Mouse (Mus musculus) c-Kit-positive CD71-positive TER-119-positive erythroid progenitor cells, embryonic 14.5 days (primary cell): ENCODE data around the gene Fbxl19.
"Not testable (repeated sequence)": the region's sequence is repeated elsewhere in the genome, so short reads cannot be mapped to it uniquely, and the experiment has no call there.

Source experiments
- DNase-seq: peaks from one replicate; pipeline ENCODE4 v3.0.0-alpha.2; 2013; ENCODE audit warnings: low spot score

The Fbxl19 gene

DNA sequence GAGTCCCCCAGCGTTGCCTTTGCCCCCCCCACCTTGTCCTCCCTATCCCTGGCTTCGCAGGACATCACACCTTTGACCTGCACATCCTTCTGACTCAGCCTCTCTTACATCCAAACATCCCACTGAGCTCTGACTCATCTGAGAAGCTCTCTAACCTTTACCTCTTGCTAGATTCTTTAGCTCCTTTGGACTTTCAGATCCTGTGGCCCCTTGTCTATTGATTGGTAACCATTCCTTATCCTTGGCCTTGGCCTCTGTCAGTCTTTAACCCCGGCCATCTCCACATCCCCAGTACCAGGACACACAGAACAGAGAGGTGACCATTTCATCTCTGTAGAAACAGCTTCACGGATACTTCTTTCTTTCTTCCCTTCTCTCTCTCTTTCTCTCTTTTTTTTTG is 14.2 kb upstream of the Fbxl19 start:
- no peak for DNase-seq

DNA sequence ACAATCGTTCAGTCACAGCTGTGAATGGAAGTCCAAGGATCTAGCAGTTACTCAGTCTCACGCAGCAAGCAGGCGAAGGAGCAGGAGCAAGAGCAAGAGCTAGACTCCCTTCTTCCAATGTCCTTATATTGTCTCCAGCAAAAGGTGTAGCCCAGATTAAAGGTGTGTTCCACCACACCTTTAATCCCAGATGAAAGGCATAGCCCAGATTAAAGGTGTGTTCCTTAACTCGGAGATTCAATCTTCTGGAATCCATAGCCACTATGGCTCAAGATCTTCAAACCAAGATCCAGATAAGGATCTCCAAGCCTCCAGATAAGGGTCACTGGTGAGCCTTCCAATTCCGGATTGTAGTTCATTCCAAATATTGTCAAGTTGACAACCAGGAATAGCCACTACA is 12.3 kb upstream of the Fbxl19 start, which contains the start of gene Ctf2:
Gene Ctf2 (minus strand): TSS at position 101 of the 400 bp plus-strand sequence.
- DNase-seq: not testable (repeated sequence)

DNA sequence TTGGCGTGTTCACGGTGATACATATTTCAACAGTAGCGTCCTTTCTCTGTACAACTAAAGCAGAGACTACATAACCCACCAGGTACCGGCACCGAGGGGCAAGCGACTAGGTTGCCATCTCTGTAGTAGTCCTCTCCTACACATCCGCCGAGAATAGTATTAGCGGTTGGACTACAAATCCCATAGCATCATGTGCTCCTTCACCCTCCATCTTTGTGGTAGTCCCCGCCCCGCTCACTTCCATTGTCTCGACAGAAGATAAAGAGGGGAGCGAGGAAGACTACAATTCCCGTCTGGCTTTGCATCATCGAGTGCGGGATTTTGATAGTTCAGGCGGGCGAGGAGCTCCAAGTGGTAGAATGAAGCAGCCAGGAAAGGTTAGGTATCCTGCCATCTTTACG is 908 bp downstream of the Fbxl19 start:
- DNase-seq: peak; percentile 88

DNA sequence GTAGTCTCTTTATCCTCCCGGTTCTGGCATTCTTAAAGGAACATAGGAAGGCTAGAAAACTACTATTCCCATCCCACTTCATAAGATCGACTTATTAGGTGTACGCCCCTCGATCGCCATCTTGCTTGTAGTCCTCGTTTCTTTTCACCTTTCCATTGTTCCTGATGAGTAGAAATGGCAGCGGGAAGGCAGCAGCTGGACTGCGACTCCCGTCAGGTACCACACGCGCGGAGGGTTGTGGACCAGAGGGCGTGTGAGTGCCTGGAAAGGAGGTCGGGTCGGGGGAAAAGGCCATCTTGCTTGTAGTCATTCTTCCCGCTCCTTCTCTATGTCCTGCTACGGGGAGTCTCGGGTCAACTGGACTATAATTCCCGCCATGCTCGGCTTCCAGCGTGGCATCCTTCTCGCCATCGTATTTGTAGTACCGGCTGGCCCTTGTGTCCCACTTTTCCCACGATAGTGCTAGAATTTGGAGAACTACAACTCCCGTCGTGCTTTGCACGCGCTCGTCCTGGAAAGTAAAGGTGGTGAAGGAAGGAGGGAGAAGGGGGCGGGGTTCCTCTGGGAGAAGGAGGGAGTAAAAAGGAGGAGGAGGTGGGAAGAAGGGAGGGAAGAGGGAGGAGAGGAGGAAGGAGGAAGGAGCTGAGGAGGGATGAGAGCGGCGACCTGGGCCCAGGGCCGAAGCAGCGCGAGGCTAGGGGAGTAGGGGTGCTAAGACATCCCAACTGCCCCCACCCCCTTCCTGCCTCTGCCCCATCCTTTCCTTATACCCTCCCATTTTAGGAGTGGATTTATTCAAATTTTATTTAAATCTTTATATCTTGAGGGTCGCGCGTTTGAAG is 1.5 kb downstream of the Fbxl19 start:
- DNase-seq: peak; percentile 69

DNA sequence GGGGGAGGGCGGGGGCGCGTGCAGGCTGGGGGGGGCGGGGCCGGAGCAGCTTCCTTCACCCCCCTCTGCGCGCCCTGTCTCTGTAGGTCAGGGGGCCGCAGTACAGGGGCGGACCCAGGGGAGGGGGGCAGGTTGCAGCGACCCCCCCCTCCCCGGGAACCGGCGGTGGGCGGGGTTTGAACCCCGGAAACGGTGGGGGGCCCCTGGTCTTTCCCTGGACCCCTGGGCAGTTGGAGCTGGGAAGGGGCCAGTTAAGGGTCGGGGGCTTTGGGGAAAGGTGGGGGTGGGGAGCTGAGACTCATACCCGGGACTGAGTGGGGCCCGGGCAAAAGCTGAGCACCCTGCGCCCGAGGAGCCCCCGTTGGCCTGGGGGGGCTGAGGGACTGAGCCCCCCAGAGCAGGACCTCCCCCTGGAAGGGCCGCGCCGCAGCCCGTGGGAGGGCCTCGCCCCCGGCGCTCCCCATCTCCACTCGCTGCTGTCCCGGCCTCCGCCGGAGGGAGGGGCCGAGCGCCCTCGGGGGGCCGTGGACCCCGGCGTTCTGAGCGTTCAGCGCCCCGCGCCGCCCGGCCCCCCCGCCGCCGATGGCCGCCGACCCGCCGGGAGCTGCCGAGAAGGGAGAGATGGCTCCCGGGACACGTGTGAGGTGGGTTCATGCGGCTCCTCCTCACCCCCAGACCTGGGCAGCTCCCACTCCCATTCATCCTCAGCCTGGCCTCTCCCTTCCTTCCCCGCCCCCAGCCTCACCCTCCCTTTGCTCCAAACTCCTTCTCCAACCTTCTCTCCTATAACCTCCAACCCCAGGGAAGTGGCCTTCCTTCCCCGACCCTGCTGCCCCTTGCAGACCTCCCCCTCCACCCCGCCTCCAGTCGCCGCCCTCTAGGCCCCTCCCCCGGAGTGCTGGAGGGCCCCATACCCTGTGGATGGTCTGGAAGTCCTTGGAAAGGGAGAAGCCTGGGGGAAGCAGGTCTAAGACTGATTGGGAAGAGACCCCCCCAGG is 2.5 kb downstream of the Fbxl19 start:
- DNase-seq: no peak

DNA sequence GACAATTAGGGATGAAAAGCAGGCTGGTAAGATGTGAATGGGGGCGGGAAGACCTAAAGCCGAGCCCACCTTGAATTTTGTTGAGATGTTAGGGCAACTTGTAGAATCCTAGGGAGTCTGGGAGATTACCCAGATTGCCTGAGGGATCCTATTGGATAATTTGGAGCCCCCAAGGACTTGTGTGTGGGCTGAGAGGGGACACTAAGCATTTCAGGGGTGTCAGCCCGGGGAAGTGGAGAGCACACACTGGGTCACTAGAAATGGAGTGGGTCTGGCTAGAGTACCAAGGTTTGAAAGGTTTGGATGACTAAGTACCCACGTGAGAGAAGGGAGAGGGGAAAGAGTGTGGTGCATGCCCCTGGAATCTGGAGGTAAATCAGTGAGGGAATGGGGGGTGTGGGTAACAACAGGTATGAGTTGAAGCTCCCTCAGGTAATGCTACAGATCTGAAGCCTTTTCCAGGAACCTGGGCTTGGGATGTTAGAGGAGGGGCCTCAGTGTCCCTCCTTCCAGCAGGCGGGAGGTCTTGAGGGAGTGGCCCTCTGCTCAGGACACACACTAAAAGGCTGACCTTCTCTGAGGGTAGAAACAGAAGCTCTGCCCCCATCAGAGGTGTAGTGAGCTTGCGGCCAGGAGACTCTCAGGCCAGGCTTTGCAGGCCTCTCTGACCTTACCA is 3.4 kb downstream of the Fbxl19 start:
- no peak for DNase-seq

DNA sequence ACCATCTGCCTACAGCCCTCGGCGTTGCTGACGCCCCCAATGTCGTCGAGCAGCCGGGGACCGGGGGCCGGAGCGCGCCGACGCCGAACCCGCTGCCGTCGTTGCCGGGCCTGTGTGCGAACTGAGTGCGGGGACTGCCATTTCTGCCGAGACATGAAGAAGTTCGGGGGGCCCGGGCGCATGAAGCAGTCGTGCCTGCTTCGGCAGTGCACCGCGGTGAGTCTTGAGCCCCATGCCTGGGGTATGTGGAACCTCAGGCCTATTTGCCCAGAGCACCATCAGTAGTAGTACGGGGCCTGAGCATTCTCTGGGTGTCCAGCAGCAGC is 3.9 kb downstream of the Fbxl19 start:
- DNase-seq: no peak

DNA sequence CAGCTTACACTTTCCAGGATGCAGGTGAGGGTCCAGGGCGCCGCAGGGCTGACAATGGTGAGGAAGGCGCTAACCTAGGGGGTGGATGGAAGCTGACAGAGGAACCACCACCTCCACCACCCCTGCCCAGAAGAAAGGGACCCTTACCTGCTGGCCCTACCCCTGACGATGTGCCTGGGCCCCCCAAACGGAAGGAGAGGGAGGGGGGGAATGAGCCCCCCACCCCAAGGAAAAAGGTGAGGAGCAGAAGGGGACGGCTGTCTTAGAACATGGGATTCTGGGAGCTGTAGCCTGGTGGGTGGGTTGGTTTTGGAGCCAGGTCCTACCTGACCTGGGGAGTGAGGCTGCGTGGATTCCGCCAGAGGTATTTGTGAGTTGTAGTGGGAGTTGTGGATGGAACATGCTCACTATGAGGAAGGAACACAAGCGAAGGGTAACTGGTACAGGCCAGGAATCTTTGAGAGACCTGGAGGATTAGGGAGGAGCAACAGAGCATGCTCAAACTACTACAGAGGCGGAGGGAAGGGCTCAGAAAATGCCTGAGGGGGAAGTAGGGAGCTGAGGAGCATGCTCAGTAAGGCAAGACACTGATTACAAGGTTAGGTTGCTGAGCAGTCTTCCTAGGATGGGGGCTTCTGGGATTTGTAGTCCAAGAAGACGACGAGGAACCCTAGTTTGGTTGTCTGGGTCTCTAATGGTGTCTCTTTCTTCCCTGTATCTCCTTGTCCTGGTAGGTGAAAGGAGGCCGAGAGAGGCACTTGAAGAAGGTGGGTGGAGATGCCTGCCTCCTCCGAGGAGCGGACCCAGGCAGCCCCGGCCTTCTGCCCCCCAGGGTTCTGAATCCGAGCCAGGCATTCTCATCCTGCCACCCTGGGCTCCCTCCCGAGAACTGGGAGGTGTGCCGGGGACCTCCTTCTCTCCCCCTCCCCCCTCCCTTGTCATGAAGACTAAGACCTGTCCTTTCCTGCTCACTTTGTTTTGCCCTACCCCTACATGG is 6.1 kb downstream of the Fbxl19 start:
- no peak for DNase-seq

DNA sequence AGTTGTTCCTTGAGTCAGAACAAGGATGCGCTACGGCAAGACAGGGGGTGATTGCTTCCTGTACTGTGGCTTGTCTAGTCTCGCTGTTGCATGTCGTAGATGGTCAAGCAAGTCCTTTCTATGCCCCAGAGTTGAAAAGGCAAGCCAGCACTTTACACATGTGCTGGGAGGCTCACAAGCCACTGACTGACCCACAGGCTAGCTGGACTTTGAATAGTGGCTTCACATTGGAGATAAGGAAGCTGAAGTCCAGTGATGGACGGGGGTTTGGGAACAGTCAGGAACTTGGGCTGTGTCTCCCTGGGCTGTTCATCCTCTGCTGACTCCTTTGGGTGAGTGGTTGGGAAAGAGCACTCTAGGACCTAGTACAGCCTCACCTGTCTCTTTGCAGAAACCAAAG is 7.3 kb downstream of the Fbxl19 start:
- DNase-seq: no peak

DNA sequence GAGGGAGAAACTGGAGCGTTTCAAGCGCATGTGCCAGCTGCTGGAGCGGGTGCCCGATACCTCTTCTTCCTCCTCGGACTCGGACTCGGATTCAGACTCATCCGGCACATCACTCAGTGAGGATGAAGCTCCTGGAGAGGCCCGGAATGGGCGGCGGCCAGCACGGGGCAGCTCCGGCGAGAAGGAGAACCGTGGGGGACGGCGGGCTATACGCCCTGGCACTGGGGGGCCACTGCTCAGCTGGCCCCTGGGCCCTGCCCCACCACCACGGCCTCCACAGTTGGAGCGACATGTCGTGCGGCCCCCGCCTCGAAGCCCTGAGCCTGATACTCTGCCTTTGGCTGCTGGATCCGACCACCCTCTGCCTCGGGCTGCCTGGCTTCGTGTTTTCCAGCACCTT is 7.7 kb downstream of the Fbxl19 start:
- DNase-seq: no peak

DNA sequence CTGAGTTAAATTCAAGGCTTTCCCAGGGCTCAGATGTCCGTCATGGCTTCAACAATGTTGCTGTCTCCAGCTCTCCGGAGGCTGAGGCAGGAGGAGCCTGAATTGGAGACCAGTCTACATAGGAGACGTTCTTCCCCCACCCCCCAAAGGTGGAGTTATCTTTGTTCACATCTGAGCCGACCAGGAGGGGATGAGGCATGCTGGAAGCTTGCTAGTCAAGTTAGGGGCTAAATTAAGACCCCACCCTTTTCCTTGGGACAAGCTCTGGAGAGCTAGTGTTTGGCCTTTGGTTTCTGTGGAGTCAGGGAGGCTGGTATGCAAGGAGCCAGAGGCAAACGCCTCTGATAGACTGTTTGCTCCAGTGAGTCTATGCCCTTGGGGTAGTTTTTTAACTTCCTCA is 8.8 kb downstream of the Fbxl19 start:
- no peak for DNase-seq

DNA sequence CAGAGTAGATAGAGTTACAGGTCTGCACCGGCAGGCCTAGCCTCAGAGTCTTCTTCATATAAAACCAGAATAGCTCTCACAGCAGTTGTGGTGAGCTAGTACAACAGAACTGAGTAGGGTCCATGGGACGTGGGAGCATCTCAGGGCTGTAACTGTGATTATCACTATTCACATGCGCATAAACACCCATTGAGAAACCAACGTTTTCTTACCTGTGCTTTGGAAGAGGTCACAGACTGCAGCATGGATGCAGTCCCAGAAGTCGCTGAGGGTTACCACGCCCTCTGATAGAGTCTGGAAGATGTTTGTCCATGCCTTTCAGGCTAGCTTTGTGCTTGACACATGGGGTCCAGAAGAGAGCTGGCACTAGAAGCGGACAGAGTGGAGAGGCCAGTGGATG is 9.4 kb downstream of the Fbxl19 start:
- no peak for DNase-seq

DNA sequence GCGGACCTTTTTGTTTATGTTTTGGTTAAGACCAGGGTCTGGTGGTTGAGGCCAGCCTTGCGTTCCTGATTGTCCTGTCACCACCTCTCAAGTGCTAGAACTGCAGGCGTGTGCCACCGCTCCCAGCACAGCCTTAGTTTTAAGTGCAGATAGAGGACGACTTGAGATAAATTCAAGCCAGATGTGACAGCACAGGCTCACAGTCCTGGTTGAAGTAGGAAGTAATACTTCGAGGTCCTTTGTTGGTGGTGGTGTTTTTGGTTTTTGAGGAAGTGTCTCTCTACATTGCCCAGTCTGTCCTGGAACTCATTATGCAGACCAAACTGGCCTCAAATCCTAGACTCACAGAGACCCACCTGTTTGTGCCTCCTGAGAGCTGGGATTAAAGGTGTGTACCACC is 15.4 kb downstream of the Fbxl19 start:
- DNase-seq: no peak

DNA sequence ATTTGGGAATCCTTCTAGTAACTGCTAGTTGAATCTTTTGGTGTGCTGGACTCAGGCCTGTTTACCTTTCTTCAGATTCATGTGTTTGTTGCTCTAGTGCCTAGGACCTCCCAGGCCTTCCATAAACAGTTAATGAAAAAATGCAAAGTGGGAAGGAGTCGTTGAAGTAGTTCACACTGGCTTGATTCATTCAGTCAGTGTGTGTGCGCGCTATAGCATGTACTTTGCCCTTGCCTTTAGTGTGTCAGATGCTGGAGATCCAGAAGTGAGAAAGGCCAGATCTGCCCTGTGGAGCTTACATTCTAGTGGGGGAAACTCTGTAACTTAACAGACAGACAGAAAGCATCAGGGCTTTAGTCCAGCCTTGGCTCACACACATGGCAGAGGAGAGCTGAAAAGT is 16.1 kb downstream of the Fbxl19 start:
- no peak for DNase-seq

DNA sequence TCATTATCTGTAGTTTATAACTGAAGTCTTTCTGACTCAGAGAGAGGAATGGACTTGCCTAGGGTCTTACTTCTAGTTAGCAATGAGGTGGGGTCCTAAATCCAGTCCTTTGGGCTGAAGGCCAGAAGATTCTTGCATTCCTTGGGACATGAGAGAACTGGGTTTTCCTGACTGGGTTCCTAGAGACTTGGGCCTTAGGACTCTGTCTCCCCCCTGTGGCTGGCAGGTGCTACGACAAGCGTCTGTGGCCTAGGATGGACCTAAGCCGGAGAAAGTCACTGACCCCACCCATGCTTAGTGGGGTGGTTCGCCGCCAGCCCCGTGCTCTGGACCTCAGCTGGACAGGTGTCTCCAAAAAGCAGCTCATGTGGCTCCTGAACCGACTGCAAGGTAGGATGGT is 16.7 kb downstream of the Fbxl19 start:
- DNase-seq: no peak

DNA sequence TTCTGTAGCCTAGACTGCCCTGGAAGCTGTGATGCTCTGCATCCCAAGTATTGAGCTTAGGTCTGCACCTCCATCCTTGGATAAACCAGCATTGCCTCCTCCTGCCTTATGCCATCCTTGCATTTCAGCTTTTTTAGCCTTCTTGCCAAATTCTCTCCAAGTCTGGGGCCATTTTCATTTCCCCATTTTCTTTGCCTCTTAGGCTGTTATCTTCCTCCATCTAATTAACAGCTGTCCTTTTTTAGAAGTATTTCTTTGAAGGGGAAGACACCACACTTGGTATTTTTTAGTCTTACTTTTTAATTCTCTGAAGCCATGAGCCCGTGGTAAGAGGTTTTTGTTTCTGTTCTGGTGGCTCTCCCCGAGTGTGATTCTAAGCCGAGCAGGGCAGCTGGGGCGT is 19.3 kb downstream of the Fbxl19 start:
- DNase-seq: no peak

DNA sequence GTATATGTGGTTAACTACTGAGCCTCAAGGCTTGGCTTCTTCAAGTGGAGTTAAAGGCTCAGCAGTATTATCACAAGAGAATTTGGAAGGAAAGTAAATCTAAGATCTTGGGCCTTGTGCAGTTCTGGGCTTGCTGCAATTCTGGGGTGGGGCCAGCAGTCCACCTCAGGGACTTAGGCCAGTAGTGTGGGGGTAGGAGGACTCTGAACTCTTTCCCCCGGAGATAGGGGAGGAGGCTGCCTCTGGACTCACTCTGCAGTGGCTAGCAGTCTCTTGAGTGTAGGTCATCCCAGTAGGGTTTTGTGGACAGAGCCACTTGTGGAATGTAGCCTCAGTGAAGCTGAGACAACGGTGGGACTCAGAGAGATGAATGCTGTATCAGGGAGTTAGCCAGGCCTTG is 21.4 kb downstream of the Fbxl19 start:
- no peak for DNase-seq

DNA sequence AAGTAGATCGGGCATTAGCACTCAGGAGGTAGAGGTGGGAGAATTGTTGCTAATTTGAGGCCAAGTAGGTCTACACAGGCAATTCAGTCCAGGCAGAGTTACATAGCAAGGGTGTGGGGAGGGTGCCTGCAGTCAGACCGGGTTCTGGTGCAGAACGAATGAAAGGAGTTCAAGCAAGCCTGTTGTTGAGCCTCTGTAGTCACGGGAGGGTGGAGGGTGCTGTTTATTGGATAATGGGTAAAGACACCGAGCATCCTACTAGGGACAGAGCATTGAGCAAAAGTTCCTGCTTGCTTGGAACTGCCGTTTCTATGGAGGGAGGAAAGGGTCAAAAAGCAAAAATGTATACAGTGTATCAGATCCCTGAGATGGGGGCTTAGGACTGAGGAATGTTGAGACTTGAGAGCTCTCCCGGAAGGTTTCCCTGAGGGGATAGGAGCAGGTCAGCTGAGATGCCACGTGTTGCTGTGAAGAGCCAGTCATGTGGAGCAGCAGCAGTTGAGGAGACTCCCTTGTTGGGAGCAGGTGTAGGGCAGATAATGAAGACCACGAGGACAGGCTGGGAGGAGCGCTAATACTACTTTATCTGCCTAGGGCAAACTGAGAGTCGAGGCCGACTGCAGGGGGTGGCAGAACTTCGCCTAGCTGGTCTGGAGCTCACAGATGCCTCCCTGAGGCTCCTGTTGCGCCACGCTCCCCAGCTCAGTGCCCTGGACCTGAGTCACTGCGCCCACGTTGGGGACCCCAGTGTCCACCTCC is 22.7 kb downstream of the Fbxl19 start:
- peak; percentile 87 for DNase-seq

DNA sequence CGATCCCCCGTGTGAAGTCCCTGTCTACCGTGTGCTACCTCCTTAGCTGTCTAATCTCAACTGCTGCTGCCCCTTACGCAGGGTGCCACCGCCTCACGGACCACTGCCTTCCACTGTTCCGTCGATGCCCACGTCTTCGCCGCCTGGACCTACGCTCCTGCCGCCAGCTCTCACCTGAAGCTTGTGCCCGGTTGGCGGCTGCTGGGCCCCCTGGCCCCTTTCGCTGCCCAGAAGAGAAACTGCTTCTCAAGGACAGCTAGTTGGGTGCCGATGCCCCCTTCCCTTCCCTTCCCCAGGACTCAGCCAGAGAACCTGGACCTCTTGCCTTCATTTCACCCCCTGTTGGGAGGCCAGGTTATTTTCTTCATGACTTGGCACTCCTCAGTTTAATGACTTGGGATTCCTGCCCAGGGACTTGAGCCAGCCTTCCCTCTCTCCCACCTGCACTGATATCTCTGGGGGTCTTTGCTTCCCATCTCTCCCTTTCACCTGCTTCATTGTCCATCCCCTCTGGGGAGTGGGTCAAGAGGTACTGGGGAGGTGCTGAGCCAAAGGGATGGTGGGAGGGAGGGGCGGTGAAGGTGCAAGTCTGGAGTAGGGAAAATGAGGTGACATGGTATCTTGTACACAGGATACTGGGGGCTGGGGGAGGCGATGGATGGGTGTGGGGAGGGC is 23.5 kb downstream of the Fbxl19 start:
- DNase-seq: no peak
